Comparison of ENCODE assay signal across 16 mouse cellular contexts in genomic region chr13:100883711-100884110, GRCm38 (mm10).
"Had no signal": no experiment of that assay in that cellular context is flagged by ENCODE, and none has a peak within 500 bp of the region (broad histone marks: within the 10 kb centered on the region; RNA-seq: fewer than 3 reads in every experiment).

No protein-coding gene starts in this region.

- H3K4me3 ChIP-seq: midbrain, embryonic 12.5 days; midbrain, embryonic 15.5 days; neural tube, embryonic 12.5 days; neural tube, embryonic 15.5 days had no signal

- H3K27me3 ChIP-seq: midbrain, embryonic 12.5 days; midbrain, embryonic 15.5 days; neural tube, embryonic 12.5 days; neural tube, embryonic 15.5 days had no signal

- H3K9ac ChIP-seq: liver, embryonic 14.5 days; liver, postnatal 0 days; lung, embryonic 14.5 days; midbrain, embryonic 12.5 days; midbrain, embryonic 15.5 days; neural tube, embryonic 12.5 days; neural tube, embryonic 15.5 days had no signal

- H3K36me3 ChIP-seq: midbrain, embryonic 12.5 days; midbrain, embryonic 15.5 days; neural tube, embryonic 12.5 days; neural tube, embryonic 15.5 days had no signal

- H3K4me1 ChIP-seq: midbrain, embryonic 12.5 days; midbrain, embryonic 15.5 days; neural tube, embryonic 12.5 days; neural tube, embryonic 15.5 days had no signal

- H3K27ac ChIP-seq: liver, embryonic 14.5 days; macrophage; midbrain, embryonic 12.5 days; midbrain, embryonic 15.5 days; neural tube, embryonic 12.5 days; neural tube, embryonic 15.5 days had no signal

- H3K9me3 ChIP-seq: midbrain, embryonic 12.5 days; midbrain, embryonic 15.5 days; neural tube, embryonic 12.5 days; neural tube, embryonic 15.5 days had no signal

- DNase-seq: kidney, adult 9 months; kidney, postnatal 14 days; liver, postnatal 0 days; lung, embryonic 14.5 days; retina, postnatal 1 day; right cerebral cortex, postnatal 25 days; spleen, adult 18-20 months; thymus, adult 18-20 months; thymus, postnatal 36 days had no signal

- ATAC-seq: liver, postnatal 0 days; lung, postnatal 0 days; midbrain, embryonic 15.5 days had no signal
